Comparison of ENCODE assay signal across 8 mouse cellular contexts in genomic region chr6:38066215-38066614, GRCm38 (mm10). TPM values are rescaled to one million over a fixed set of nuclear protein-coding genes. Genes with fewer than 3 reads are reported as not detected.
DNase-seq lines count a peak whose midpoint lies in the region; ATAC-seq lines count a peak whose summit lies in the region.

No protein-coding gene starts in this region.

- 6% methylated on average over 5 of the region's 5 CpGs for WGBS in intestine, embryonic 15.5 days
- WGBS in midbrain, embryonic 13.5 days, result 4% methylated on average over 5 of the region's 5 CpGs

- no peak overlapping the region for H3K9ac ChIP-seq in intestine, embryonic 15.5 days
- no peak overlapping the region for H3K9ac ChIP-seq in midbrain, embryonic 13.5 days (replicated peaks)

- peak; percentile 17 for DNase-seq in urinary bladder, postnatal 25 days (ENCODE audit: low spot score)
- no peak for DNase-seq in urinary bladder, adult 2 months (ENCODE audit: low spot score)
- peak; percentile 54 to 67 for DNase-seq in cerebellum, postnatal 36 days
- peak; percentile 41 for DNase-seq in gastrocnemius, postnatal 14 days
- DNase-seq in left cerebral cortex, postnatal 10 days (ENCODE audit: extremely low spot score in 1 of 2, low spot score in 2 of 2), result peak; percentile 62 to 66
- DNase-seq in spleen, adult 12 weeks (ENCODE audit: low spot score), result peak; percentile 8

- no peaks in the 10 kb centered on the region for H3K9me3 ChIP-seq in intestine, embryonic 15.5 days
- H3K9me3 ChIP-seq in midbrain, embryonic 13.5 days, result peaks cover 3% of the 10 kb centered on the region; the same call in 1 of the 2 replicates

- no peaks in the 10 kb centered on the region for H3K27me3 ChIP-seq in intestine, embryonic 15.5 days (replicated peaks)
- H3K27me3 ChIP-seq in midbrain, embryonic 13.5 days, result no peaks in the 10 kb centered on the region

- no peaks in the 10 kb centered on the region for H3K36me3 ChIP-seq in intestine, embryonic 15.5 days
- no peaks in the 10 kb centered on the region for H3K36me3 ChIP-seq in midbrain, embryonic 13.5 days

- no peak overlapping the region for H3K4me2 ChIP-seq in intestine, embryonic 15.5 days (replicated peaks)
- H3K4me2 ChIP-seq in midbrain, embryonic 13.5 days (replicated peaks), result no peak overlapping the region

- intact Hi-C loops in gastrocnemius, postnatal 14 days (cut with DNase I; ENCODE audit: low total_unique reads), result loop anchor here (5.0 to 10.0 kb wide), 2 partner anchors 479 to 601 kb away; no protein-coding TSS in a partner anchor
- intact Hi-C loops in left cerebral cortex, postnatal 10 days (cut with DNase I), result loop anchor here (2.0 to 10.0 kb wide), 3 partner anchors 59 to 599 kb away; no protein-coding TSS in a partner anchor

- H3K4me3 ChIP-seq in intestine, embryonic 15.5 days (replicated peaks), result no peak overlapping the region
- no peak overlapping the region for H3K4me3 ChIP-seq in midbrain, embryonic 13.5 days (replicated peaks)

- peak; percentile 72 for ATAC-seq in intestine, embryonic 15.5 days
- peak; percentile 95 for ATAC-seq in midbrain, embryonic 13.5 days

- H3K4me1 ChIP-seq in intestine, embryonic 15.5 days (replicated peaks), result no peaks in the 10 kb centered on the region
- peaks cover 9% of the 10 kb centered on the region for H3K4me1 ChIP-seq in midbrain, embryonic 13.5 days (replicated peaks)

- no peak overlapping the region for H3K27ac ChIP-seq in intestine, embryonic 15.5 days
- H3K27ac ChIP-seq in midbrain, embryonic 13.5 days, result no peak overlapping the region

RNA-seq across cellular contexts. Expression of gene Svopl, which starts 19.4 kb away (rescaled TPM):
- 1.8 and 2.2 TPM in 2 replicates for polyA plus RNA-seq in urinary bladder, adult 2 months (2012; rRNA removed)
- total RNA-seq in gastrocnemius, postnatal 14 days (2021), result under 1 TPM; 0.58 to 0.66 TPM
- polyA plus RNA-seq in intestine, embryonic 15.5 days (2015; fragmentation: Nextera tagmentation; extraction: Ambion mirVana), result 0.30 and 0.83 TPM in 2 replicates
- total RNA-seq in left cerebral cortex, postnatal 10 days (2021), result under 1 TPM in 1 of 2 experiments, not detected in 1; 0.32 TPM
- polyA plus RNA-seq in midbrain, embryonic 13.5 days (2015; fragmentation: Nextera tagmentation; extraction: Ambion mirVana), result 0.81 and 0.90 TPM in 2 replicates

RNA-seq across cellular contexts. Expression of gene Tmem213, which starts 42.8 kb away (rescaled TPM):
- polyA plus RNA-seq in urinary bladder, adult 2 months (2012; rRNA removed), result not detected in 2 replicates
- not detected for total RNA-seq in gastrocnemius, postnatal 14 days (2021)
- 0.57 TPM in 1 of 2 replicates, not detected in the other for polyA plus RNA-seq in intestine, embryonic 15.5 days (2015; fragmentation: Nextera tagmentation; extraction: Ambion mirVana)
- not detected for total RNA-seq in left cerebral cortex, postnatal 10 days (2021)
- polyA plus RNA-seq in midbrain, embryonic 13.5 days (2015; fragmentation: Nextera tagmentation; extraction: Ambion mirVana), result 0.27 TPM in 1 of 2 replicates, not detected in the other

RNA-seq across cellular contexts. Expression of gene Atp6v0a4, which starts 58.2 kb away (rescaled TPM):
- polyA plus RNA-seq in urinary bladder, adult 2 months (2012; rRNA removed), result 1.1 and 1.5 TPM in 2 replicates
- 1 to 10 TPM; 1.5 to 2.0 TPM for total RNA-seq in gastrocnemius, postnatal 14 days (2021)
- polyA plus RNA-seq in intestine, embryonic 15.5 days (2015; fragmentation: Nextera tagmentation; extraction: Ambion mirVana), result 3.9 and 4.0 TPM in 2 replicates
- total RNA-seq in left cerebral cortex, postnatal 10 days (2021), result 1 to 10 TPM; 4.6 to 5.3 TPM
- polyA plus RNA-seq in midbrain, embryonic 13.5 days (2015; fragmentation: Nextera tagmentation; extraction: Ambion mirVana), result 0.05 and 0.13 TPM in 2 replicates
